Mouse (Mus musculus) spleen, adult 2 months (tissue): ENCODE measurements around the gene Gbgt1. TPM values are rescaled to one million over a fixed set of nuclear protein-coding genes. Genes with fewer than 3 reads are reported as not detected.

ENCODE experiments used
- DNase-seq, 2 experiments: peaks; one replicate each; pipeline versions ENCODE4 v3.0.0 to v3.0.0-alpha.2; 2012 to 2021; ENCODE audit warnings: low spot score in 2 of 2, low read depth in 1 of 2
- H3K27ac ChIP-seq: fragments of 200-500 bp; 2 replicates; pipeline ENCODE4 v1.5.1; 2012; ENCODE audit warnings: low read length, inconsistent platforms; ENCODE audit not compliant: insufficient read depth
- H3K27me3 ChIP-seq: fragments of 200-500 bp; 2 replicates; pipeline ENCODE4 v1.6.1; 2012; ENCODE audit warnings: mild to moderate bottlenecking, moderate library complexity, low read length, inconsistent platforms; ENCODE audit not compliant: control insufficient read depth, insufficient read depth
- H3K36me3 ChIP-seq: fragments of 200-500 bp; 2 replicates; pipeline ENCODE4 v1.6.1; 2012; ENCODE audit warnings: mild to moderate bottlenecking, low read length, inconsistent platforms; ENCODE audit not compliant: control insufficient read depth, insufficient read depth
- H3K4me1 ChIP-seq: fragments of 200-500 bp; 2 replicates; pipeline ENCODE4 v1.6.1; 2011; ENCODE audit warnings: inconsistent platforms; ENCODE audit not compliant: control insufficient read depth, insufficient read depth, insufficient read length
- H3K4me3 ChIP-seq: fragments of 200-500 bp; 2 replicates; pipeline ENCODE4 v1.5.1; 2011; ENCODE audit warnings: mild to moderate bottlenecking, inconsistent platforms; ENCODE audit not compliant: insufficient read depth, insufficient read length; ENCODE audit errors: extremely low read depth
- CTCF ChIP-seq: fragments of 200-500 bp; IDR thresholded peaks from 2 replicates; pipeline ENCODE4 v1.5.1; 2011; ENCODE audit warnings: mild to moderate bottlenecking, inconsistent platforms; ENCODE audit not compliant: insufficient read depth, insufficient read length, insufficient replicate concordance; ENCODE audit errors: extremely low read depth
- POLR2A ChIP-seq: fragments of 200-500 bp; IDR thresholded peaks from 2 replicates; pipeline ENCODE4 v1.6.1; 2011; ENCODE audit warnings: low read depth, low read length, inconsistent platforms
- WGBS: fragments of 180-500 bp; shearing (Covaris S2); methylation state at CpG from one replicate; pipeline ENCODE4 v1.1.7; 2018; 5-methylcytosine and 5-hydroxymethylcytosine counted together
- polyA plus RNA-seq: library from polyadenylated mRNA; depleted of rRNA; stranded (reverse); fragments of >200 nt; gene quantifications from 2 replicates; pipeline ENCODE4 v1.2.3, GENCODE M21; 2012; rRNA removed

Gene Gbgt1
- 2.9 and 3.7 TPM in 2 replicates for polyA plus RNA-seq

GRCm38 (mm10) chr2:28496671-28497070 lies at the start of gene Gbgt1:
Gbgt1 (plus strand) TSS chr2:28496891.
- H3K4me1 ChIP-seq, result no peaks in the 10 kb centered on the region; the same call in 1 of the 2 replicates
- WGBS, result 87% methylated on average over 5 of the region's 5 CpGs
- TF ChIP-seq CTCF (no peak), POLR2A (no peak)
- H3K4me3 ChIP-seq, result no peak within 1 kb of the TSS; the same call in 1 of the 2 replicates
- no peak for DNase-seq
- no peaks in the 10 kb centered on the region for H3K27me3 ChIP-seq
- H3K36me3 ChIP-seq, result no peaks in the 10 kb centered on the region
- no peak within 1 kb of the TSS for H3K27ac ChIP-seq

GRCm38 (mm10) chr2:28447315-28447670 lies 49.4 kb upstream of the Gbgt1 start:
- TF ChIP-seq CTCF, result no peak
- no peak for TF ChIP-seq POLR2A
- 26% methylated on average over 11 of the region's 11 CpGs for WGBS

GRCm38 (mm10) chr2:28451663-28452062 lies 45.0 kb upstream of the Gbgt1 start:
- Histone ChIP-seq H3K27ac (no peak overlapping the region), H3K36me3 (no peaks in the 10 kb centered on the region), H3K4me3 (no peak overlapping the region), H3K27me3 (peaks cover 8% of the 10 kb centered on the region; the same call in 1 of the 2 replicates), H3K4me1 (peaks cover 4% of the 10 kb centered on the region; the same call in 1 of the 2 replicates)
- no peak for DNase-seq
- no peak for TF ChIP-seq POLR2A
- no peak for TF ChIP-seq CTCF
- 93% methylated on average over 11 of the region's 11 CpGs for WGBS

More at GRCm38 (mm10) chr2:28447315-28447670, 49.4 kb upstream of the Gbgt1 start:
- DNase-seq, result no peak
- Histone ChIP-seq H3K27me3 (peaks cover 10% of the 10 kb centered on the region; the same call in 1 of the 2 replicates), H3K36me3 (no peaks in the 10 kb centered on the region), H3K27ac (no peak overlapping the region), H3K4me1 (peaks cover 7% of the 10 kb centered on the region; the same call in 1 of the 2 replicates), H3K4me3 (peak overlapping the region; percentile 47; the same call in 1 of the 2 replicates)

GRCm38 (mm10) chr2:28453539-28453938 lies 43.2 kb upstream of the Gbgt1 start:
- no peak overlapping the region for H3K27ac ChIP-seq
- no peaks in the 10 kb centered on the region for H3K36me3 ChIP-seq
- TF ChIP-seq POLR2A, result no peak
- TF ChIP-seq CTCF, result no peak
- 92% methylated on average over 6 of the region's 6 CpGs for WGBS
- H3K4me1 ChIP-seq, result no peaks in the 10 kb centered on the region
- H3K4me3 ChIP-seq, result no peak overlapping the region
- no peaks in the 10 kb centered on the region; the same call in 1 of the 2 replicates for H3K27me3 ChIP-seq
- no peak for DNase-seq

GRCm38 (mm10) chr2:28456616-28457015 lies 40.1 kb upstream of the Gbgt1 start:
- 89% methylated on average over 1 of the region's 1 CpGs for WGBS

GRCm38 (mm10) chr2:28463919-28464318 lies 32.8 kb upstream of the Gbgt1 start:
- Histone ChIP-seq H3K27ac (no peak overlapping the region), H3K27me3 (no peaks in the 10 kb centered on the region), H3K4me1 (peaks cover 6% of the 10 kb centered on the region; the same call in 1 of the 2 replicates), H3K36me3 (no peaks in the 10 kb centered on the region), H3K4me3 (no peak overlapping the region)
- TF ChIP-seq POLR2A (no peak), CTCF (peak; percentile 49; the same call in 1 of the 2 replicates)
- DNase-seq, result peak; percentile 47 to 63
- 72% methylated on average over 3 of the region's 3 CpGs for WGBS

More at GRCm38 (mm10) chr2:28456616-28457015, 40.1 kb upstream of the Gbgt1 start:
- Histone ChIP-seq H3K27me3 (no peaks in the 10 kb centered on the region), H3K4me1 (no peaks in the 10 kb centered on the region), H3K4me3 (no peak overlapping the region), H3K36me3 (no peaks in the 10 kb centered on the region), H3K27ac (no peak overlapping the region)
- TF ChIP-seq CTCF, result no peak
- TF ChIP-seq POLR2A, result no peak
- no peak for DNase-seq

- WGBS, result 85% methylated on average over 9 of the region's 9 CpGs
- Histone ChIP-seq H3K4me3 (no peak overlapping the region), H3K36me3 (peaks cover 6% of the 10 kb centered on the region), H3K27ac (no peak overlapping the region), H3K4me1 (peaks cover 6% of the 10 kb centered on the region; the same call in 1 of the 2 replicates), H3K27me3 (no peaks in the 10 kb centered on the region)
- TF ChIP-seq CTCF, result no peak
- TF ChIP-seq POLR2A, result no peak
- no peak for DNase-seq
Observed at GRCm38 (mm10) chr2:28464919-28465318, 31.8 kb upstream of the Gbgt1 start.
